Mouse (Mus musculus) MEL (cell line): ENCODE data around the gene Dscam.

ENCODE experiments used
- E2F4 ChIP-seq: IDR thresholded peaks from 2 replicates; pipeline ENCODE4 v1.6.1; 2011; ENCODE audit warnings: low read depth, low read length, improper control_type of control experiment, borderline replicate concordance
- TAL1 ChIP-seq: IDR thresholded peaks from 2 replicates; pipeline ENCODE4 v1.6.1; 2012; ENCODE audit warnings: mild to moderate bottlenecking, inconsistent platforms, low read length, moderate library complexity, mixed read lengths

GRCm38 (mm10) chr16:96845475-96846098 lies 325.0 kb downstream of the Dscam start:
- TF ChIP-seq TAL1 (no peak), E2F4 (no peak)
